Mouse (Mus musculus): ENCODE data around the gene Nr1d1. TPM values are rescaled to one million over a fixed set of nuclear protein-coding genes. Genes with fewer than 3 reads are reported as not detected.

The Nr1d1 gene
- total and polyA plus RNA-seq, 2 experiments from 2014 or later: 7.5 to 13.5 TPM

DNA sequence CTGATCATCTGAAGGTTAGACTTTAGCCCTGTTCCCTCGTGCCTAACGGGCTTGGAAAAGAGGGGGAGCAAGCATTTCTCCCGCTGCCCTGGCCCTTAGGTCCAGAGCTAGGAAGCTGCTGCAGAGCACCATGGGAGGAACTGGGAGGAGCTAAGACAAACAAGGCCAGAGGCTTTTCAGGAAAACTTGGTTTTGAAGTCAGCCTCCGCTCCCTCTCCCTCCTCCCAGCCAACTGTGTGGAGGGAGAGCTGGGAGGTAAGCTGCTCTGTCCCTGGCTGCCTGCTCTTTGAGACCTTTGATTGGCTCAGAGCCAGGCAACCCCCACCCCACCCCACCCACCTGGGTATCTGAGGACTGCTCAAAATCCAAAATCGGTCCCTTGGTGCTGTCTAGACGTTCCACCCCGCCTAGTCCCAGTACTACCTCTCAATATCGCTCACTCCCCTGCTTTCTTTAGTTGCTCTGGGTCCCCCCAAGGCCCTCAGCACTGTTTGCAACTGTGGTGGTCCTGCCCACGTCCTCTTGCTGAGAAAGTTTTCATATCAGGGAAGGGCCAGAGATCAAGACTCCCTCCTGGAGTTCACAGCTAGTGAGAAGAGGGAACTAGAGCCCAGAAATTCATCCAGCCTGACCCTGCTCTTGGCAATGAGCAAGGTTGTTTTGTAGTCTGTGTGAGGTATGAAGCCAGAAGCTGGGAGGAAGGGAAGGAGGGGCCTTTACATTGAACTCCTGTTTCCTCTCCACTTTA, 1.9 kb upstream of the Nr1d1 start:
- no peak for ATAC-seq
- no peaks in the 10 kb centered on the region for H3K36me3 ChIP-seq (ENCODE audit: insufficient read depth, low read length)
- H3K9me3 ChIP-seq (ENCODE audit: low read length): no peaks in the 10 kb centered on the region
- H3K4me1 ChIP-seq (ENCODE audit: insufficient read depth, low read length): peaks cover 35% of the 10 kb centered on the region
- peak overlapping the region; percentile 84 for H3K27ac ChIP-seq
- no peaks in the 10 kb centered on the region for H3K27me3 ChIP-seq (ENCODE audit: insufficient read depth, low read length)
- no peak for DNase-seq (ENCODE audit: low spot score)
- no peak overlapping the region; the same call in 1 of the 2 replicates for H3K9ac ChIP-seq (replicated peaks; ENCODE audit: low read length)
- WGBS: 16% methylated on average over 9 of the region's 9 CpGs
- no peak overlapping the region for H3K4me3 ChIP-seq (ENCODE audit: low read length)
- H3K4me2 ChIP-seq (ENCODE audit: low read depth, low read length): no peak overlapping the region
- no peak for TF ChIP-seq CTCF (IDR thresholded peaks at IDR 0.05; ENCODE audit: low read depth)

- peaks cover 30% of the 10 kb centered on the region for H3K4me1 ChIP-seq (ENCODE audit: insufficient read depth, low read length)
- peak overlapping the region; percentile 84 for H3K27ac ChIP-seq
- H3K9ac ChIP-seq (replicated peaks; ENCODE audit: low read length): no peak overlapping the region; the same call in none of the 2 replicates
Observed at GRCm38 (mm10) chr11:98776052-98776764, 1.1 kb upstream of the Nr1d1 start.

GRCm38 (mm10) chr11:98775348-98776051, 367 bp upstream of the Nr1d1 start:
- Histone ChIP-seq H3K9me3 (ENCODE audit: low read length) (no peaks in the 10 kb centered on the region), H3K4me3 (ENCODE audit: low read length) (peak overlapping the region; percentile 42), H3K9ac (replicated peaks; ENCODE audit: low read length) (no peak overlapping the region; the same call in 1 of the 2 replicates), H3K4me1 (ENCODE audit: insufficient read depth, low read length) (peaks cover 30% of the 10 kb centered on the region), H3K27ac (peak overlapping the region; percentile 84), H3K36me3 (ENCODE audit: insufficient read depth, low read length) (peaks cover 9% of the 10 kb centered on the region; the same call in 1 of the 2 replicates), H3K4me2 (ENCODE audit: low read depth, low read length) (peak overlapping the region; percentile 76), H3K27me3 (ENCODE audit: insufficient read depth, low read length) (no peaks in the 10 kb centered on the region)
- 0 out of 2 replicates have a peak, but pooled peaks have one; percentile 16 for TF ChIP-seq CTCF (IDR thresholded peaks at IDR 0.05; ENCODE audit: low read depth)
- peak; percentile 98 for DNase-seq (ENCODE audit: low spot score)
- ATAC-seq: peak; percentile 90
- WGBS: 6% methylated on average over 15 of the region's 15 CpGs

More at GRCm38 (mm10) chr11:98776052-98776764, 1.1 kb upstream of the Nr1d1 start:
- ATAC-seq (no peak), DNase-seq (ENCODE audit: low spot score) (no peak)
- no peak for TF ChIP-seq CTCF (IDR thresholded peaks at IDR 0.05; ENCODE audit: low read depth)
- WGBS: 55% methylated on average over 12 of the region's 12 CpGs
- Histone ChIP-seq H3K27me3 (ENCODE audit: insufficient read depth, low read length) (no peaks in the 10 kb centered on the region), H3K9me3 (ENCODE audit: low read length) (no peaks in the 10 kb centered on the region), H3K36me3 (ENCODE audit: insufficient read depth, low read length) (0 out of 2 replicates have a peak, but pooled peaks cover 2% of the 10 kb centered on the region), H3K4me2 (ENCODE audit: low read depth, low read length) (peak overlapping the region; percentile 76), H3K4me3 (ENCODE audit: low read length) (no peak overlapping the region)

- DNase-seq (ENCODE audit: low spot score): peak; percentile 95
- Histone ChIP-seq H3K4me2 (ENCODE audit: low read depth, low read length) (peak overlapping the region; percentile 76), H3K36me3 (ENCODE audit: insufficient read depth, low read length) (peaks cover 24% of the 10 kb centered on the region), H3K4me3 (ENCODE audit: low read length) (peak overlapping the region; percentile 42), H3K9ac (replicated peaks; ENCODE audit: low read length) (peak overlapping the region; percentile 59; the same call in 1 of the 2 replicates), H3K4me1 (ENCODE audit: insufficient read depth, low read length) (peaks cover 30% of the 10 kb centered on the region), H3K9me3 (ENCODE audit: low read length) (no peaks in the 10 kb centered on the region), H3K27me3 (ENCODE audit: insufficient read depth, low read length) (no peaks in the 10 kb centered on the region), H3K27ac (peak overlapping the region; percentile 84; the same call in 1 of the 2 replicates)
- under 1% methylated on average over 36 of the region's 37 CpGs for WGBS
- ATAC-seq: peak; percentile 85
- TF ChIP-seq CTCF (IDR thresholded peaks at IDR 0.05; ENCODE audit: low read depth): no peak
Observed at GRCm38 (mm10) chr11:98773635-98774295, 1.4 kb downstream of the Nr1d1 start.

DNA sequence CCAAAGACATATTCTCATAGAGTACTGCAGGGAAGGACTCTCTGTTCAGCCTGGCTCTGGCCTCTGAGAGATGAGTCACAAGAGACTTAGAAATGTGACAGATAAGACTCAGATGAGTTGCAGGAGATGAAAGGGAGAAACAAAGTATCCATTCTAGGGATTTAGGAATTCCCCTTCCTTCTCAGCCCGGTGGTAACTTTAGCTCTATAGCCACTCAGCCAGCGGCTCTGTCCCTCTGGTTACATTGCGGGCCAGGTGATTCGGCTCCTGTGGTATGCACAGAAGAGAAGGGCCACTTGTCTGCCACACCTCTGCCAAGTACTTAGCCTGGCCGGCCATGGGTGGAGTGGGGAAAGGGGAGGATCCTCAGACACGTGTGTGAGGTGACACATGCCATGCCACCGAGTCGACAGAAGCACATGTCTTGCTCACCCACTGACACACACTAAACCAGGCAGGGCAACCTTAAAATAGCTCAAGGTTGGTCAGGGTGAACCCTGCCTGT, 2.4 kb downstream of the Nr1d1 start:
- Histone ChIP-seq H3K27me3 (ENCODE audit: insufficient read depth, low read length) (no peaks in the 10 kb centered on the region), H3K4me3 (ENCODE audit: low read length) (peak overlapping the region; percentile 42), H3K4me2 (ENCODE audit: low read depth, low read length) (peak overlapping the region; percentile 76), H3K36me3 (ENCODE audit: insufficient read depth, low read length) (peaks cover 33% of the 10 kb centered on the region), H3K27ac (peak overlapping the region; percentile 84; the same call in 1 of the 2 replicates), H3K9me3 (ENCODE audit: low read length) (no peaks in the 10 kb centered on the region), H3K4me1 (ENCODE audit: insufficient read depth, low read length) (peaks cover 34% of the 10 kb centered on the region), H3K9ac (replicated peaks; ENCODE audit: low read length) (no peak overlapping the region)
- WGBS: 71% methylated on average over 8 of the region's 8 CpGs
- no peak for TF ChIP-seq CTCF (IDR thresholded peaks at IDR 0.05; ENCODE audit: low read depth)
- DNase-seq (ENCODE audit: low spot score) (no peak), ATAC-seq (no peak)

Data from hindbrain, postnatal 0 days (tissue).